In genomic region chr12:70969485-70970184, GRCm38 (mm10) we compare ENCODE assay signal across 8 mouse cellular contexts. TPM values are rescaled to one million over a fixed set of nuclear protein-coding genes. Genes with fewer than 3 reads are reported as not detected.
DNase-seq lines count a peak whose midpoint lies in the region; ATAC-seq lines count a peak whose summit lies in the region.

No protein-coding gene starts in this region.

- peaks cover 7% of the 10 kb centered on the region for H3K4me1 ChIP-seq in hindbrain, embryonic 15.5 days (replicated peaks)

- H3K27ac ChIP-seq in hindbrain, embryonic 15.5 days (replicated peaks): peak overlapping the region; percentile 71

- ATAC-seq in frontal cortex, adult (ENCODE audit: low TSS enrichment): peak; percentile 27
- no peak for ATAC-seq in hindbrain, embryonic 15.5 days (ENCODE audit: low FRiP score, low read depth)

- peak; percentile 90 for DNase-seq in NIH3T3 (ENCODE audit: low read depth)
- DNase-seq in cerebellum, adult 8-10 months: peak; percentile 66
- peak; percentile 37 to 38 for DNase-seq in layer of hippocampus, postnatal 36 days
- DNase-seq in lung, postnatal 25 days (ENCODE audit: low spot score): peak; percentile 82
- DNase-seq in retina, postnatal 7 days (ENCODE audit: low read depth, low spot score): peak; percentile 40
- DNase-seq in urinary bladder, postnatal 25 days (ENCODE audit: low spot score): peak; percentile 15

- no peaks in the 10 kb centered on the region for H3K9me3 ChIP-seq in hindbrain, embryonic 15.5 days

- H3K27me3 ChIP-seq in hindbrain, embryonic 15.5 days: no peaks in the 10 kb centered on the region

- peak overlapping the region; percentile 41; the same call in 1 of the 2 replicates for H3K9ac ChIP-seq in hindbrain, embryonic 15.5 days

- H3K4me3 ChIP-seq in hindbrain, embryonic 15.5 days: peak overlapping the region; percentile 46

- 3% methylated on average over 17 of the region's 17 CpGs for WGBS in hindbrain, embryonic 15.5 days

- H3K4me2 ChIP-seq in hindbrain, embryonic 15.5 days: peak overlapping the region; percentile 63

- H3K36me3 ChIP-seq in hindbrain, embryonic 15.5 days: peaks cover 2% of the 10 kb centered on the region; the same call in 1 of the 2 replicates

RNA-seq across cellular contexts. Expression of gene Psma3, which starts 4.8 kb away (rescaled TPM):
- polyA plus RNA-seq in hindbrain, embryonic 15.5 days (2015; fragmentation: Nextera tagmentation; extraction: Ambion mirVana): 492 and 509 TPM in 2 replicates
- total RNA-seq in layer of hippocampus, postnatal 36 days (2021): 100 to 1,000 TPM; 214 to 229 TPM

RNA-seq across cellular contexts. Expression of gene Actr10, which starts 32.0 kb away (rescaled TPM):
- polyA plus RNA-seq in hindbrain, embryonic 15.5 days (2015; fragmentation: Nextera tagmentation; extraction: Ambion mirVana): 174 and 180 TPM in 2 replicates
- total RNA-seq in layer of hippocampus, postnatal 36 days (2021): 100 to 1,000 TPM; 162 to 168 TPM

RNA-seq across cellular contexts. Expression of gene Arid4a, which starts 46.2 kb away (rescaled TPM):
- polyA plus RNA-seq in hindbrain, embryonic 15.5 days (2015; fragmentation: Nextera tagmentation; extraction: Ambion mirVana): 40.1 and 43.1 TPM in 2 replicates
- total RNA-seq in layer of hippocampus, postnatal 36 days (2021): 10 to 100 TPM; 41.7 to 44.2 TPM

Comparison
In these comparisons a context has a peak if more than half of its experiments do, and no peak if none do; other contexts are left out.
1. DNase-seq: peak in every context shown above with its lines; median percentile 90 in NIH3T3; 82 in lung, postnatal 25 days; 66 in cerebellum, adult 8-10 months; 40 in retina, postnatal 7 days; 38 in layer of hippocampus, postnatal 36 days; 15 in urinary bladder, postnatal 25 days.